Mouse (Mus musculus) forelimb bud, embryonic 11.5 days (tissue): ENCODE measurements at regions not wholly inside any gene's neighbourhood (a gene's known extent, or its start where the extent isn't known, plus 50 kb on each side); places are given as distances from the start of the nearest gene placed in this dataset.

Experiments
- DNase-seq: peaks from one replicate; pipeline ENCODE4 v3.0.0-alpha.2; 2012; ENCODE audit warnings: low read depth, low spot score

DNA sequence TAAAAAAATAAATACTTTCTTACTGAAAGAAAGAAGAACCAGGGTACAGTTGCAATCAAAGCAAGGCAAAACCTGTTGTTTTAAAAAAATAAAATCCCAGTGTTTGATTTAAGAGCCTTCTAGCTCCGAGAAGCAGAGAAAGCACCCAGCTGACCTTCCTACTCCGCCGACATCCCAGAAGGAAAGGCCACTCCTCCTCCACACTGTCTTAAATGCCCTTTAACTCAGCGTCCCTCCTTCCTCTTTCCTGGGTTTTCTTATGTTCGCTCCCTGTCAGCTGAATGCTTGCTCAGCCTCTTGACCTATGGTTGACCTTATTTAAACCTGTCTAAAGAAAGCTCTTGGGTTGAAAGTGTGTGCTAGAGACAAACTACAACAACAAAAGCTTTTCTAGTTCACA is 79.1 kb downstream of the Sptssa start:
- no peak for DNase-seq

- no peak for DNase-seq
Observed at GRCm38 (mm10) chr12:54576821-54577220, 79.6 kb downstream of the Sptssa start.

- DNase-seq, result no peak
Observed at GRCm38 (mm10) chr12:54572866-54573265, 83.5 kb downstream of the Sptssa start.

- no peak for DNase-seq
Observed at GRCm38 (mm10) chr12:54568078-54568931, 88.1 kb downstream of the Sptssa start.

GRCm38 (mm10) chr12:54567426-54567790 is 89.0 kb downstream of the Sptssa start:
- no peak for DNase-seq

DNA sequence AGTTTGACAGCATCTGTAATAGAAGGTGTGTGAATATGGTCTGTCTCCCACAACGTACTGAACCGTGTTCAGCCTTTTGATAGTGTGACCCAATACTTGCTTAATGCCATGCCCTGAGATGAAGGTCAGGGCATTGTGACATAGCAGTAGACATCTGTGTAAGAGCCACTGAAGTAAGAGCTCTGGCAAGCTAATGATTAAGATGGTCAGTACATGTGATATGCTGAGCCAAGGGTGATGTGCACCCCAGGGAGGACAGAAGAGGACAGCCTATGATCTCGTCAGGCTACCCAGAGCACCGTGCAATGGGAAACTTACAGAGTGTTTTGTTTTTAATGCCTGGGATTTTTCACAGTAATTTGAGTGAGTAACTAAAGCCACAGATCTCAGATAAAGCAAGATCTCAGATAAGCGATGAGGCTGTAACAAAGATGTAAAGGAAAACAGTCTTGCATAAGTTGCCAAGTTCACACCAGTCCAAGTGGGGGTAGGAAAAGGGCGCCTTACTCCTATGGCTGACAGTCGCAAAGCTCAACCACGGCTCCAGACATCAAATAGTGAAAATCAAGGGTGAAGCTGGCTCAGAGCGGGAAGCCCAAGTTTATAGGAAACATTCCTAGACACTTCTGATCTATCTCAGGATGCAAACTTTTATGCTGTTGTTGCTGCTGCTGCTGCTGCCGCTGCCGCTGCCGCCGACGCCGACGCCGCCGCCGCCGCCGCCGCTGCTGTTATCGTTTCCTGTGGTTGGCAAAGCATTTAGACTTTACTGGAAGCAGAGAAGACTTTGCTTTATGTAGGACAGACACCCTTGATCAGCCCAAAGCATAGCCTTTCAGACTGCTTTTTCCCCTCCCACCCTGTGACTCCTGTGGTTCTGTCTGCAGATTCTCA is 89.6 kb downstream of the Sptssa start:
- no peak for DNase-seq

GRCm38 (mm10) chr12:54561981-54562380 is 94.4 kb downstream of the Sptssa start:
- no peak for DNase-seq

GRCm38 (mm10) chr12:54558106-54558505 is 98.3 kb downstream of the Sptssa start:
- peak; percentile 52 for DNase-seq

DNA sequence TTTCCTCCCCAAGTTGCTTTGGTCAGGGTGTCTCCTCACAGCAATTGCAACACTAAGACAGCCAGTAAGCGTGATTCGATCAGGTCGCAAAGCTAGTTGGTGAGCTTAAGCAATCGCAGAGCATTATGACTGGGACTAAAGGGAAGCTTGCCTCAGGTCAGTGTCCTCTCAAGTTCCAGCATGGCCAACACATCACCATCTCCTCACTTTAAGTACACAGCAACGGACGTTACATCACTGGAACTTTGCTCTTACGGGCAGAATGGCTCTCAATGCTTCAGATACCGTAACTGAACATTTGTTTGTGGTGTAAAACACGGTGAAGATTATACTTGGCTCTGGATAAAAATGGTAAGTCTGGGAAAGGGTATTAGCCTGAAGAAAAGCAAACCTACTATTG is 106.7 kb downstream of the Sptssa start:
- DNase-seq, result no peak

DNA sequence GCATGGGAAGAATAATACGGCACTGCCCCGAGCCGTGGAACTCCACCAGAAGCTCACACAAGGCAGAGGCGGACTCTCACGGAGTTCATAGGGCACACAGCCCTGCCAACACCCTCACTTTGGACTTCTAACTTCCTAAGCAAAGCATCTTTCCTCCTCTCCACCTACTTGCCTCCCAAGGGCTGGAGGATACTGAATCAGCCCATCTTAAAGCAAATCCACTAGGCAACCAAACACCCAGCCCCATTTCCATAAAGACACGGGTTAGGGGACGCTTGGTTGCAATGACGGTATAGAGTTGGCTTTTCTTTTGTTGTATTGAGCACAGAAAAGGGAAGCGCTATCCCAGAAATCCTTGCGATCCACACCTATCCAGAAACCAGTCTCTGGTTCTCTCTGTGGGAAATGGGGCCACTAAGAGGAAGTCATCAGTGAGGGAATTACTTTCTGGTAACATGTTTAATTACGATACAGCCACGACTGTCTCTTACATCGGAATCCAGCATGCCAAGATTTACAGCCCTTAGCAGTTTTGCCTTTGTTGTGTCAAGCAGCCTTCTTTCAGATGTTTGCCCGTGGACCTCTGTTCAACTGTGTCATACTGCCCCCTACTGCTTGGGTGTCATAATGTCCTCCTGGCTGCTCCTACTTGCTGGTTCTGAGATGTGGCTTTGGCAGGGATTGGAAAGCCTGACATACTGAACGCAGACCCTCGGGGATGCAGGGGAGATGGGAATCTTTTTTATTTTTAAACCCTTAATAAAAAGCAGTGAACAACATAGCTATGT is 110.4 kb downstream of the Sptssa start:
- DNase-seq, result peak; percentile 88

- no peak for DNase-seq
Observed at GRCm38 (mm10) chr12:54538320-54538705, 118.1 kb downstream of the Sptssa start.

- no peak for DNase-seq
Observed at GRCm38 (mm10) chr12:54537690-54538319, 118.6 kb downstream of the Sptssa start.

- no peak for DNase-seq
Observed at GRCm38 (mm10) chr12:54537022-54537421, 119.4 kb downstream of the Sptssa start.

GRCm38 (mm10) chr12:54535556-54536516 is 120.5 kb downstream of the Sptssa start:
- DNase-seq, result no peak

DNA sequence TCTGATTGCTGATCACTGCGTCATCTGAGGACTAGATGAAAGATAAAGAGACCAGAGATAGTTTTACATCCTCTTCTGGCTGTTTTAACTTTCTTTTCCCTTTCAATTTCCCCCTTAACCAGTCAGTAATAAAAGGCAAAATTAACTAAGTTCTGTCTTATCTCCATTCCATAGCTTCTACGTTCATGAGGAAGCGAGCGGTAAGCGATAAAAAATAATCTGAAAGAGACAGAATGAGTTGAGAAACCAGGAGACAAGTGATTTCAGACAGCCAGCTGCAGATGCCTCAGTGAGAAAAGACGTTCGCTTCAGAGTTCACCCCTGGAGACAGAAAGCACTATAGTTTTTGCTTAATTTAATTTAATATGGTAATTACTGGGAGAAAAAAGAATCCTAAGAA is 121.5 kb downstream of the Sptssa start:
- DNase-seq, result no peak

- no peak for DNase-seq
Observed at GRCm38 (mm10) chr12:54533134-54533533, 123.2 kb downstream of the Sptssa start.

DNA sequence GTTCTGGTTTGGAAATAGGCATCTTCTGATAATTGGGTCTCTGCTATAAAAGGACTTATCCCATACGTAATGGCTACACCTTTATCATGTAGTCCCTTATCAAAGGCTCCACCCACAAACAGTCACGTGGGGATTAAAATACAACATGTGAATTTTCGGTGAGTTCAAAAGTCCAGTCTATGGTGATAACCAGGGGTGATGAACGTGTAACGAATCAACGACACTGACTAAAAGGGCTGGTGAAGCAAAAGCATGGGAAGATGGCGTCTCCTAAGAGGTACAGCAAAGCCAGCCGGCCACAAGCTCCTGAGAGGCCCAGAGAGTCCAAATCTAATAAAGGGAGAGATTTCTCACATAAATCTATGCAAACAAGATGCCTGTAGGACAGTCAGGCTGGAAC is 124.3 kb downstream of the Sptssa start:
- DNase-seq, result no peak

DNA sequence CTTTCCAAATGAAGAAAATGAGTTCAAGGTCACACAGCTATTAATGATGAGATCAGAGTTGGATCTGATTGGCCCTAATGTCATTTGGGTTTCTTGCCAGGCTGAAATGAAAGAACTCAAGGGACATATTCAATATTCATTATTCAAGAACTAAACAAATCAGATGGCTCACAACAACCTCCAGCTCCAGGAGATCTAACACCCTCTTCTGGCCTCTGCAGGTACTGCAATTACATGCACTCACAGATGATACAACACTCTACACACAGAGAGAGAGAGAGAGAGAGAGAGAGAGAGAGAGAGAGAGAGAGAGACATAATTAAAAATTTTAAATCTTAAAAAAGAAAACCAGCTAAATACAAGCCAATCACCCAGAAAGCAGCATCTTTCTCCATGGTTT is 128.3 kb downstream of the Sptssa start:
- no peak for DNase-seq

GRCm38 (mm10) chr12:54527577-54527976 is 128.8 kb downstream of the Sptssa start:
- DNase-seq, result no peak

GRCm38 (mm10) chr12:54520406-54520805 is 136.0 kb downstream of the Sptssa start:
- DNase-seq, result no peak
